Mouse (Mus musculus) erythroblast, embryonic 14.5 days (primary cell): ENCODE measurements around the gene Lrba.

Experiments
- GATA1 ChIP-seq: IDR thresholded peaks from 2 replicates; pipeline ENCODE4 v1.6.1; 2012; ENCODE audit warnings: low read length, inconsistent platforms, mixed read lengths
- TAL1 ChIP-seq: IDR thresholded peaks from 3 replicates; pipeline ENCODE4 v1.6.1; 2012; ENCODE audit warnings: low read length, inconsistent platforms, mixed read lengths

DNA sequence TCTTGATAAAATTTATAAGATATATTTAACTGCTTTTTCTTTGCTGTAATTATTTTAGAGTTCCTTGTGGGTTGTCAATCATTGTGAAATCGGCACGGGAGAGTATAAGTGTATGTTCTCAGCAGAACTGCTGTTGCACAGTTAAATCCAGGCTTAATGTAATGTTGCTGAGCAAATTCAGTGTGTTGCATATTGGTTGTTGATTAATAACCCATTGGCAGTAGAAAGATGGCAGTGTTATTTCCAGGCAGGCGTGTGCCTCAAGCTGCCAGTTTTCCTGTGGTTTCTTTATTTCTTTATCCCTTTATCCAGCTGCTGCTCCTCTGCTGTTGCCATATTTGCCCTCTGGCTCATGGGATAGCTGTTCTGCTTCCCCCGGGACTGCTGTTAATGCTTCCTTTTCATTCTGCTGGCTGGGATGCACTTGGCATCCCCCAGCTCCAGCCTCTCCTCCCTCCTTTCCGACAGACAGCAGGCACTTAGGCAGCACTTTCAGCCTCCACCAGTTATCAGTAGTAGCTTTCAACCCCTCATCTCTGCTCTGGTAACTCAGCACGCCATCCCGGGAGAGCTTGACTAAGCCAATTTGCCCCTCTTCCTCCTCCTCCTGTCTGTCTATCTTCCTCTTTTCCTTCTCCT is 463.2 kb downstream of the Lrba start:
- TF ChIP-seq TAL1 = no peak
- TF ChIP-seq GATA1 = no peak
